Mouse (Mus musculus): ENCODE results near the gene Prr5. TPM values are rescaled to one million over a fixed set of nuclear protein-coding genes. Genes with fewer than 3 reads are reported as not detected.
A peak's percentile ranks its signal among the peaks of the same experiment; 100 is the strongest.

Prr5 gene
- polyA plus RNA-seq, 1 experiment from 2014 or later: 20.4 TPM

- peak overlapping the region; percentile 53 for H3K4me3 ChIP-seq (ENCODE audit: low read depth, low read length)
- H3K4me1 ChIP-seq (replicated peaks; ENCODE audit: control insufficient read depth, insufficient read depth, low read length): peaks cover 10% of the 10 kb centered on the region; the same call in 1 of the 2 replicates
- peak overlapping the region; percentile 32; the same call in 1 of the 2 replicates for H3K9ac ChIP-seq (ENCODE audit: low read depth, low read length)
- DNase-seq (ENCODE audit: low spot score): peak; percentile 86
- H3K27ac ChIP-seq (ENCODE audit: low read depth, low read length): no peak overlapping the region
- peaks cover 20% of the 10 kb centered on the region for H3K27me3 ChIP-seq (replicated peaks; ENCODE audit: control insufficient read depth, insufficient read depth, low read length)
- peak overlapping the region; percentile 77 for H3K4me2 ChIP-seq
- ATAC-seq (replicated peaks; ENCODE audit: low FRiP score): peak; percentile 89
- WGBS: 1% methylated on average over 55 of the region's 56 CpGs
- no peaks in the 10 kb centered on the region for H3K9me3 ChIP-seq (ENCODE audit: control insufficient read depth, low read length)
- H3K36me3 ChIP-seq (ENCODE audit: control insufficient read depth, insufficient read depth, low read length): no peaks in the 10 kb centered on the region
Observed at GRCm38 (mm10) chr15:84662952-84663684, 6.3 kb upstream of the Prr5 start.

GRCm38 (mm10) chr15:84663685-84664060, 5.7 kb upstream of the Prr5 start:
- Histone ChIP-seq H3K9ac (ENCODE audit: low read depth, low read length) (no peak overlapping the region), H3K9me3 (ENCODE audit: control insufficient read depth, low read length) (no peaks in the 10 kb centered on the region), H3K27ac (ENCODE audit: low read depth, low read length) (no peak overlapping the region), H3K4me1 (replicated peaks; ENCODE audit: control insufficient read depth, insufficient read depth, low read length) (peaks cover 10% of the 10 kb centered on the region; the same call in 1 of the 2 replicates), H3K27me3 (replicated peaks; ENCODE audit: control insufficient read depth, insufficient read depth, low read length) (peaks cover 20% of the 10 kb centered on the region), H3K36me3 (ENCODE audit: control insufficient read depth, insufficient read depth, low read length) (no peaks in the 10 kb centered on the region), H3K4me3 (ENCODE audit: low read depth, low read length) (peak overlapping the region; percentile 53), H3K4me2 (peak overlapping the region; percentile 77)
- DNase-seq (ENCODE audit: low spot score) (no peak), ATAC-seq (replicated peaks; ENCODE audit: low FRiP score) (0 out of 2 replicates have a peak, but pooled peaks have one; percentile 2)
- WGBS: 59% methylated on average over 10 of the region's 10 CpGs

- no peak overlapping the region for H3K9ac ChIP-seq (ENCODE audit: low read depth, low read length)
- WGBS: 37% methylated on average over 16 of the region's 16 CpGs
- peaks cover 10% of the 10 kb centered on the region for H3K4me1 ChIP-seq (replicated peaks; ENCODE audit: control insufficient read depth, insufficient read depth, low read length)
- ATAC-seq (replicated peaks; ENCODE audit: low FRiP score): no peak
- peaks cover 20% of the 10 kb centered on the region for H3K27me3 ChIP-seq (replicated peaks; ENCODE audit: control insufficient read depth, insufficient read depth, low read length)
- H3K4me2 ChIP-seq: no peak overlapping the region
- H3K36me3 ChIP-seq (ENCODE audit: control insufficient read depth, insufficient read depth, low read length): no peaks in the 10 kb centered on the region
- no peak overlapping the region for H3K27ac ChIP-seq (ENCODE audit: low read depth, low read length)
- no peak for DNase-seq (ENCODE audit: low spot score)
- H3K4me3 ChIP-seq (ENCODE audit: low read depth, low read length): no peak overlapping the region
- no peaks in the 10 kb centered on the region for H3K9me3 ChIP-seq (ENCODE audit: control insufficient read depth, low read length)
Observed at GRCm38 (mm10) chr15:84664542-84665460, 4.6 kb upstream of the Prr5 start.

GRCm38 (mm10) chr15:84665662-84666061, 3.8 kb upstream of the Prr5 start:
- no peak overlapping the region for H3K27ac ChIP-seq (ENCODE audit: low read depth, low read length)
- no peak overlapping the region for H3K4me2 ChIP-seq
- H3K36me3 ChIP-seq (ENCODE audit: control insufficient read depth, insufficient read depth, low read length): no peaks in the 10 kb centered on the region
- WGBS: 54% methylated on average over 9 of the region's 9 CpGs
- ATAC-seq (replicated peaks; ENCODE audit: low FRiP score): no peak
- H3K4me1 ChIP-seq (replicated peaks; ENCODE audit: control insufficient read depth, insufficient read depth, low read length): peaks cover 10% of the 10 kb centered on the region
- H3K27me3 ChIP-seq (replicated peaks; ENCODE audit: control insufficient read depth, insufficient read depth, low read length): peaks cover 20% of the 10 kb centered on the region
- no peaks in the 10 kb centered on the region for H3K9me3 ChIP-seq (ENCODE audit: control insufficient read depth, low read length)
- H3K9ac ChIP-seq (ENCODE audit: low read depth, low read length): no peak overlapping the region
- DNase-seq (ENCODE audit: low spot score): no peak
- H3K4me3 ChIP-seq (ENCODE audit: low read depth, low read length): no peak overlapping the region

GRCm38 (mm10) chr15:84666065-84666464, 3.4 kb upstream of the Prr5 start:
- Histone ChIP-seq H3K27ac (ENCODE audit: low read depth, low read length) (no peak overlapping the region), H3K4me2 (no peak overlapping the region), H3K27me3 (replicated peaks; ENCODE audit: control insufficient read depth, insufficient read depth, low read length) (peaks cover 20% of the 10 kb centered on the region), H3K4me1 (replicated peaks; ENCODE audit: control insufficient read depth, insufficient read depth, low read length) (peaks cover 10% of the 10 kb centered on the region), H3K36me3 (ENCODE audit: control insufficient read depth, insufficient read depth, low read length) (no peaks in the 10 kb centered on the region), H3K4me3 (ENCODE audit: low read depth, low read length) (no peak overlapping the region), H3K9me3 (ENCODE audit: control insufficient read depth, low read length) (no peaks in the 10 kb centered on the region), H3K9ac (ENCODE audit: low read depth, low read length) (no peak overlapping the region)
- ATAC-seq (replicated peaks; ENCODE audit: low FRiP score) (no peak), DNase-seq (ENCODE audit: low spot score) (no peak)
- WGBS: 64% methylated on average over 4 of the region's 4 CpGs

- WGBS: 64% methylated on average over 6 of the region's 6 CpGs
- H3K9me3 ChIP-seq (ENCODE audit: control insufficient read depth, low read length): no peaks in the 10 kb centered on the region
- ATAC-seq (replicated peaks; ENCODE audit: low FRiP score): no peak
Observed at GRCm38 (mm10) chr15:84667601-84668000, 1.8 kb upstream of the Prr5 start.

GRCm38 (mm10) chr15:84669771-84670656, 594 bp downstream of the Prr5 start:
- H3K9ac ChIP-seq (ENCODE audit: low read depth, low read length): no peak overlapping the region
- peaks cover 4% of the 10 kb centered on the region for H3K4me1 ChIP-seq (replicated peaks; ENCODE audit: control insufficient read depth, insufficient read depth, low read length)
- H3K4me3 ChIP-seq (ENCODE audit: low read depth, low read length): no peak overlapping the region
- ATAC-seq (replicated peaks; ENCODE audit: low FRiP score) (no peak), DNase-seq (ENCODE audit: low spot score) (no peak)
- H3K4me2 ChIP-seq: no peak overlapping the region
- no peaks in the 10 kb centered on the region for H3K9me3 ChIP-seq (ENCODE audit: control insufficient read depth, low read length)
- H3K27ac ChIP-seq (ENCODE audit: low read depth, low read length): no peak overlapping the region
- WGBS: 86% methylated on average over 23 of the region's 23 CpGs
- H3K27me3 ChIP-seq (replicated peaks; ENCODE audit: control insufficient read depth, insufficient read depth, low read length): peaks cover 5% of the 10 kb centered on the region; the same call in 1 of the 2 replicates
- no peaks in the 10 kb centered on the region for H3K36me3 ChIP-seq (ENCODE audit: control insufficient read depth, insufficient read depth, low read length)

More at GRCm38 (mm10) chr15:84667601-84668000, 1.8 kb upstream of the Prr5 start:
- Histone ChIP-seq H3K36me3 (ENCODE audit: control insufficient read depth, insufficient read depth, low read length) (no peaks in the 10 kb centered on the region), H3K4me3 (ENCODE audit: low read depth, low read length) (no peak overlapping the region), H3K27me3 (replicated peaks; ENCODE audit: control insufficient read depth, insufficient read depth, low read length) (peaks cover 20% of the 10 kb centered on the region), H3K4me1 (replicated peaks; ENCODE audit: control insufficient read depth, insufficient read depth, low read length) (peaks cover 10% of the 10 kb centered on the region), H3K27ac (ENCODE audit: low read depth, low read length) (no peak overlapping the region), H3K9ac (ENCODE audit: low read depth, low read length) (no peak overlapping the region), H3K4me2 (no peak overlapping the region)
- DNase-seq (ENCODE audit: low spot score): no peak

GRCm38 (mm10) chr15:84670657-84671055, 1.2 kb downstream of the Prr5 start:
- H3K4me1 ChIP-seq (replicated peaks; ENCODE audit: control insufficient read depth, insufficient read depth, low read length): peaks cover 9% of the 10 kb centered on the region
- H3K4me2 ChIP-seq: no peak overlapping the region
- DNase-seq (ENCODE audit: low spot score) (no peak), ATAC-seq (replicated peaks; ENCODE audit: low FRiP score) (no peak)
- no peak overlapping the region for H3K9ac ChIP-seq (ENCODE audit: low read depth, low read length)
- no peaks in the 10 kb centered on the region for H3K36me3 ChIP-seq (ENCODE audit: control insufficient read depth, insufficient read depth, low read length)
- H3K4me3 ChIP-seq (ENCODE audit: low read depth, low read length): no peak overlapping the region
- H3K27ac ChIP-seq (ENCODE audit: low read depth, low read length): no peak overlapping the region
- H3K9me3 ChIP-seq (ENCODE audit: control insufficient read depth, low read length): no peaks in the 10 kb centered on the region
- 88% methylated on average over 4 of the region's 4 CpGs for WGBS
- peaks cover under 1% of the 10 kb centered on the region; the same call in 1 of the 2 replicates for H3K27me3 ChIP-seq (replicated peaks; ENCODE audit: control insufficient read depth, insufficient read depth, low read length)
